Mouse (Mus musculus) erythroblast, embryonic 14.5 days (primary cell): Measurements from ENCODE around the gene Sod3. TPM values are rescaled to one million over a fixed set of nuclear protein-coding genes. Genes with fewer than 3 reads are reported as not detected.

ENCODE experiments used
- H3K27me3 ChIP-seq: 2 replicates; pipeline ENCODE4 v1.6.1; 2012; ENCODE audit warnings: inconsistent platforms; ENCODE audit not compliant: control insufficient read depth
- H3K36me3 ChIP-seq: 2 replicates; pipeline ENCODE4 v1.6.1; 2012; ENCODE audit warnings: mild to moderate bottlenecking, inconsistent platforms; ENCODE audit not compliant: control insufficient read depth
- H3K4me1 ChIP-seq: 2 replicates; pipeline ENCODE4 v1.6.1; 2012; ENCODE audit warnings: inconsistent platforms; ENCODE audit not compliant: control insufficient read depth
- H3K4me3 ChIP-seq: replicated peaks from 2 replicates; pipeline ENCODE3; 2012; ENCODE audit warnings: moderate library complexity, mild to moderate bottlenecking, inconsistent platforms
- H3K9me3 ChIP-seq: 2 replicates; pipeline ENCODE4 v1.6.1; 2012; ENCODE audit warnings: low read length, inconsistent platforms, mixed read lengths; ENCODE audit not compliant: control insufficient read depth
- GATA1 ChIP-seq: IDR thresholded peaks from 2 replicates; pipeline ENCODE4 v1.6.1; 2012; ENCODE audit warnings: low read length, inconsistent platforms, mixed read lengths
- TAL1 ChIP-seq: IDR thresholded peaks from 3 replicates; pipeline ENCODE4 v1.6.1; 2012; ENCODE audit warnings: low read length, inconsistent platforms, mixed read lengths
- polyA plus RNA-seq: library from polyadenylated mRNA; stranded (reverse); fragments of >175 nt; gene quantifications from 2 replicates; pipeline ENCODE4 v1.2.3, GENCODE M21; 2012

Gene Sod3
- polyA plus RNA-seq, 1 experiment: 0.01 TPM

DNA sequence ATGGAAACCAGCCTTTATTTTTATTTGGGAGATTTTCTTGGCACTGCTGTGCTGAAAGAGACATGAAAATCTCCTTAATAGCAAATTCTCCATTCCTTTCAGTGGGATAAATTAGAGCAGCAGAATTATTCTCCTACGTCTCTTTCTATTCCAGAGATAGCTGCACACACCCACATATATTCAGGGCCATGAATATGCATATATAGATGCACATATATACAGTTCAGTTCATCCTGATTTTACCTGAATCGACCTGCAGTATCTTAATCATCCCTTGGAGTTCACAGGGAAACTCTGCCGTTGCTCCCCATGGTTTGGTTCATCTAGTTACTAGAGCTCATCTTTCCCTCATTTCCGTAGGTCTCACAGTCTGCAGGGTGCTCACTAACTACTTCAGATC is 30.2 kb downstream of the Sod3 start:
- peaks cover 14% of the 10 kb centered on the region; the same call in 1 of the 2 replicates for H3K9me3 ChIP-seq
- no peak overlapping the region for H3K4me3 ChIP-seq
- H3K4me1 ChIP-seq: no peaks in the 10 kb centered on the region
- H3K36me3 ChIP-seq: no peaks in the 10 kb centered on the region
- no peaks in the 10 kb centered on the region for H3K27me3 ChIP-seq
- no peak for TF ChIP-seq GATA1
- TF ChIP-seq TAL1: no peak

DNA sequence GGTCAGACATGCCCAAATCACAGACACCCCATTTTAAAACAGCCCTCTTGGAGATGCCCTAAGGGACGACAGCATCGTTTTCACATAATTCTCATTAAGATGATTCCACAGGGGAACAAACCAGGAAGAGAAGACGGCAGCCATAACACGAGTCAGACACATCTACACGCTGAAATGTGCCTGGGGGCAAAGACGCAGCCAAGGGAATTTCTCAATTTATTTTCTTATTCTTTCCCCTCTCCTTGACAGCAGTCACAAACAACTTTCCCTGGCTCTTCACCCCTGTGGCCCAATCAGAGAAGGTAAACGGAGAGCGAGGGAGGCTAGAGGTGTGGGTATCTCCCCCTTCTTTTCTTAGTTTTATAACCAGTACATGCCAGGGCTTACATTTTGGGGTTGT is 40.8 kb downstream of the Sod3 start:
- TF ChIP-seq GATA1 (no peak), TAL1 (no peak)
- Histone ChIP-seq H3K9me3 (no peaks in the 10 kb centered on the region), H3K4me1 (no peaks in the 10 kb centered on the region), H3K27me3 (no peaks in the 10 kb centered on the region), H3K4me3 (no peak overlapping the region), H3K36me3 (no peaks in the 10 kb centered on the region)

DNA sequence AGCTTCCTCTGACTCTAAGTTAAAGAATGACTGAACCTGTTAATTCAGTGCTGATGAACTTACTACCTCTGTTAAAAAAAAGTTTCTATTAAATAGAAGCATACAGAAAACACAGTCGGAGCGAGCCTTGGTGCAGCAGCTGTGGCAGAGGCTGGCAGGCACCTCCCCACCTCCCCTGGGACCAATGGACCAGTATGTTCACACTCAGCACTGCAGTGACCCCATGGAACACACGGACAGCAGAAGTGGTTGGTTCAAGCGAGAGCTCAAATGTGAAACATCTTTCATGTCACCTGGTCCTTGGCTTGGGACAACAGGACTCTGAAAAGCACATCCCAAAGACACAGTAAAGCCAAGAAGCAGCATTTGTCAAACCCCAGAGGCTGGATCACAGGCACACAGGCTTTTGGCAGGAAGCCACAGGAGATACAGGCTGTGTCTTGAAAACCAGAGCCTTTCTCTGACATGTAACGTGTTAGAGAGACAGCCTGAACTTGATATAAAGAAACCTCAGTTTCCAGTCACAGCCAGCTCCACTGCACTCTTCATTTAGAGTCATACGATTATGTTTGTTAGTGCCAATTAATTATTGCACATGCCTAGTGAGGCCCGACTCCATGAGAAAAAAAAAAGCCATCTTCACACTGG is 45.2 kb downstream of the Sod3 start:
- Histone ChIP-seq H3K27me3 (no peaks in the 10 kb centered on the region), H3K9me3 (no peaks in the 10 kb centered on the region), H3K4me3 (no peak overlapping the region), H3K4me1 (no peaks in the 10 kb centered on the region), H3K36me3 (no peaks in the 10 kb centered on the region)
- TF ChIP-seq GATA1: no peak
- TF ChIP-seq TAL1: no peak

DNA sequence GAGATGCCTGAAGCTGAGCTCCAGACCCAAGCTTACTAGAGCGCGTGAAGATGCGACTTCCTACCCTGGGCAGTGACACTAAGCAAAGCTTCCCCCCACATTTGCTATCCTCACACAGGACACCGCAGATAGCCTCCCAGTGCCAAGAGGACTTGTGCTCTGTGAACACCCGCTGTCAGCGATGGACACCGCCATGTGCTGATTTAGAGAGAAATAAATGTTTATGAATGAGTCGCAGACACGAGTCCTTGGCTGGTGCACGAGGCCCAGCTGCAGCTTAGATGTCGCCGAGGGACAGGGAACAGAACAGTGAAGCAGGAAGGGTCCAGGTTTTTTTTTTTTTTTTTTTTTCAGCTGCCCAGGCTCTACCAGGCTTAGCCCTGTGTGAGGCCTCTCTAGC is 46.6 kb downstream of the Sod3 start:
- Histone ChIP-seq H3K27me3 (no peaks in the 10 kb centered on the region), H3K36me3 (no peaks in the 10 kb centered on the region), H3K4me1 (no peaks in the 10 kb centered on the region), H3K4me3 (no peak overlapping the region), H3K9me3 (no peaks in the 10 kb centered on the region)
- TF ChIP-seq GATA1 (no peak), TAL1 (no peak)

DNA sequence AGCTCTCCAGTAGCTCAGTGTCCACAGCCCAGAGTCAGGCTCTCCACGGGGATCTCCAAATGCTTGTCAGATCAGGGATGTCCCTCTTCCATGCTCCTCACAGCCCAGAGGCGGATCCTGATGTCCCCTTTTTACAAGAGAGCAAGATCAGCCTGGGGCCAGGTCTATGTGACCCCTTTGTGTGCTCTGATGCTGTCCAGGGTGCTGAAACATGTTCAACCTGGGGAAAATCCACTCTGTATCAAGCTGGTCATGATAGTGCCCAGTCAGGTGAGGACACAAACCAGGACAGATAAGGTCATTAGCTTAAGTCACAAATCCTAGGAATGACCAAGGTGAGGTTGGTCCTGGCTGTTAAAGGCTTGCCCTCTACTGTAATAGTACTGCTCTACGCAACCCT is 48.0 kb downstream of the Sod3 start:
- no peak for TF ChIP-seq GATA1
- no peak for TF ChIP-seq TAL1
- H3K4me1 ChIP-seq: no peaks in the 10 kb centered on the region
- no peak overlapping the region for H3K4me3 ChIP-seq
- no peaks in the 10 kb centered on the region for H3K9me3 ChIP-seq
- no peaks in the 10 kb centered on the region for H3K27me3 ChIP-seq
- no peaks in the 10 kb centered on the region for H3K36me3 ChIP-seq

DNA sequence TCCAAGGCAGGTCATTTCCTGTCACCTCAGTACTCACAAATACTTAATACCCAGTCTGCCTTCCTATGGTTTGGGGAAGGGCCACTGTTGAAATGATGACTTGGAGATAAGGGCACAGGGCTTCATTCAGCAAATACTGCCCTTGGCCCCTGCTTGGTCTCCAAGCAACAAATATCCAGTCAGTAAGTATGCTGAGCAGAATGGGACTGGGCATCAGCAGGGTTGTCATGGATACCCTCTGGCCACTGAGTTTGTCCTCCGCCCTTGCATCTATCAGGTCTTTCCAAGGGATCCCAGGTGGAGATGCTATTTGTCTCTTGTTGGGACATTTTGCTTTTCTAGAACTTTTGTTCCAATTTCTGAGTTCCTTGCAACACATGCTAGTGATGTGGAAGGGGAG is 51.6 kb downstream of the Sod3 start:
- no peak overlapping the region for H3K4me3 ChIP-seq
- H3K27me3 ChIP-seq: no peaks in the 10 kb centered on the region
- TF ChIP-seq TAL1: no peak
- no peak for TF ChIP-seq GATA1
- no peaks in the 10 kb centered on the region for H3K36me3 ChIP-seq
- H3K9me3 ChIP-seq: no peaks in the 10 kb centered on the region
- no peaks in the 10 kb centered on the region for H3K4me1 ChIP-seq

DNA sequence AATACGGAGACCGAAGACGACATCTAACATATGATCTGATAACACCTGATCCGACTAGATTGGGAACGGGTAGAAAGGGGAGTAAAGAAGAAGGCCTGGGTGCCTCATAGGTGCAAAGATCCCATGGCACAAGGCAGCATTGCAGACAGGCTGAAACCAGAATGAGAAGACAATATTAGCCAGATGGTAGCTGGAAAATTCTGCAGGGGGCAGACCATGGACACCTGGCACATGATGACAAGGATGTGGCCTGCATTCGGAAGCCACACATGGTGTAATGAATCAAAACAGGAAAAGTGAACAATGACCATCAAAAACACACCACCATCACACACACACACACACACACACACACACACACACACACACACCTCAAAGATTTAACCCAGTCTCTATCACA is 52.3 kb downstream of the Sod3 start:
- Histone ChIP-seq H3K4me1 (no peaks in the 10 kb centered on the region), H3K9me3 (no peaks in the 10 kb centered on the region), H3K4me3 (no peak overlapping the region), H3K36me3 (no peaks in the 10 kb centered on the region), H3K27me3 (no peaks in the 10 kb centered on the region)
- no peak for TF ChIP-seq TAL1
- no peak for TF ChIP-seq GATA1

DNA sequence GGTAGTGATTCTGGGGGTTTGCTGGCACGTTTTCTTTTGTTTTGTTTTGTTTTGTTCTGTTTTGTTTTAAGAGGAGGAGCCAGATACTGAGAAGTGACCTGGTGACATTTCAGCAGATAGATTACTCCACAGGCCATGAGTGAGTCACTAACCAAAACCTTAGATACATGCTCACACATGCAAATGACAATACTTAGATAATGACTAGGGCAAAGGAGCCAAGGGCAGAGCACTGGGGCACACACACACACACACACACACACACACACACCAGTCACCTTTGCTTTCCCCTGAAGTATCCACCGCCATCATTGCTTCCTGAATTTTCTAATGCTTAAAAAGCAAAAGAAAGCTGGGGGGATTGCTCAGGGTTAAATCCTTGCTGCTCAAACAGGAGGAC is 52.9 kb downstream of the Sod3 start:
- Histone ChIP-seq H3K27me3 (no peaks in the 10 kb centered on the region), H3K4me1 (no peaks in the 10 kb centered on the region), H3K4me3 (no peak overlapping the region), H3K9me3 (no peaks in the 10 kb centered on the region), H3K36me3 (no peaks in the 10 kb centered on the region)
- no peak for TF ChIP-seq GATA1
- no peak for TF ChIP-seq TAL1

Other genes starting within 250 kb of the Sod3 start
- 3.7 and 4.5 TPM in 2 replicates for gene Dhx15, start 173.3 kb upstream of the Sod3 start, polyA plus RNA-seq
- gene Ccdc149, start 107.7 kb downstream of the Sod3 start, polyA plus RNA-seq: not detected in 2 replicates
- gene Lgi2, start 202.7 kb downstream of the Sod3 start, polyA plus RNA-seq: not detected in 2 replicates